Mouse (Mus musculus): ENCODE measurements at regions not wholly inside any gene's neighbourhood (a gene's known extent, or its start where the extent isn't known, plus 50 kb on each side); places are given as distances from the start of the nearest gene placed in this dataset.

DNA sequence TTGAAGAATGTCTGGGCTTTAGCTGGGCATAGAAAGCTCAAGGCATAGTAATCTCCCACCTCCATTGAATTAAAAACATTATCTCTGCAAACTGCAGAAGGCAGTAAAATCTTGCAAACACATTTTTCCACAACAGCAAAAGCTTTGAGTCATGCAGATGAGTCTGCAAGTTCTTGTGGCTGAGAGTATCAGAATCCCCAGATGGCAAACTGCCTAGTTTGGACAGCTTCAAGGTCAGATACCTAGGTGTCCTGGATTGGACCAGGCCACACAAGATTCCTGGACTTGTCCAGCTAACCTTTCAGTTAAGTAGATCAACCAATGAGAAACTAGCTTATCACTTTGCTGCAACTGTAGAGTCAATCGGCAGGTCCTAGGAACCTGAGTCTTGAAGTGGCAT is 62.5 kb upstream of the Snap25 start:
- no peak for TF ChIP-seq CTCF (conservative IDR thresholded peaks at IDR 0.05; ENCODE audit: insufficient read depth, insufficient read length, low read depth, low read length)
- TF ChIP-seq POLR2A (IDR thresholded peaks at IDR 0.05; ENCODE audit: low read depth, low read length) = no peak

Data from kidney, adult 2 months (tissue).